Mouse (Mus musculus): ENCODE data around the gene Nme9.

The Nme9 gene

GRCm38 (mm10) chr9:99451161-99451560 is at the start of gene Nme9:
TSS of gene Nme9 (plus strand) at chr9:99451475.
- no peak for DNase-seq (ENCODE audit: low read depth, low spot score)

DNA sequence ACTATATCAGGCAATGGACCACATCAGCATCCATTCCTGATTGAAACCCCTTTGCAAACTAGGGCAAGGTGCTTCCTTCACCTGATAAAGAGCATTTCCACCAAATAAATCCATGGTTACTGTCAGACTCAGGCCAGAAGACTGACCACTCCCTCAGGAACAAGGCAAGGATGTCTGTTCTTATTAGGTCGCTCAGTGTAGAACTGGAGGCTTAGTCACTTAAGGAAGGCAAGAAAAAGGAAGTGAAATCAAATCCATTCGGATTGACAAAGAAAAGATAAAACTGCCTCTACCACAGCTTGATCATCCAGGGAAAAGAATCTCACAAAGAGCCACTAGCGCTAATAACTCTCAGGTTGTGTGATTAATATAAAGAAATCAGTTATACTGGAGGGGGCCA is 42.0 kb upstream of the Nme9 start:
- no peak for DNase-seq (ENCODE audit: low read depth, low spot score)

DNA sequence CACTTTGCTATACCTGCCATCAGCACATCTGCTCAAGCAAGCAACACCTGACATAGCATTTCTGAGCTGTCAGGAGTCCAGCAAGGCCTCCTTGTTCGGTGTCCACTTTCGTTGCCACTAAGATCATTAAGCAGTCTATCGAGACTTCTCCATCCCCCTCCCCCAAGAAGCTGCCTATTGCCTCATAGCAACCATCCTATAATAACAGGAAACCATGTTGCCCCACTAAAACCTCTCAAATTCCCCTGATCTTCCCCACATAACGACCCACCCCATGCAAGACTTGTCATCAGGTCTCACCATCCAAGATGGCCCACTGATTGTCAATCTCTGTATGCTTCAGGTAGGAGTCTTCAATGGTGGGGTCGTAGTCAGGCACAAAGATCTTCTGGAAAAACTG is 40.2 kb upstream of the Nme9 start:
- DNase-seq (ENCODE audit: low read depth, low spot score) = no peak

DNA sequence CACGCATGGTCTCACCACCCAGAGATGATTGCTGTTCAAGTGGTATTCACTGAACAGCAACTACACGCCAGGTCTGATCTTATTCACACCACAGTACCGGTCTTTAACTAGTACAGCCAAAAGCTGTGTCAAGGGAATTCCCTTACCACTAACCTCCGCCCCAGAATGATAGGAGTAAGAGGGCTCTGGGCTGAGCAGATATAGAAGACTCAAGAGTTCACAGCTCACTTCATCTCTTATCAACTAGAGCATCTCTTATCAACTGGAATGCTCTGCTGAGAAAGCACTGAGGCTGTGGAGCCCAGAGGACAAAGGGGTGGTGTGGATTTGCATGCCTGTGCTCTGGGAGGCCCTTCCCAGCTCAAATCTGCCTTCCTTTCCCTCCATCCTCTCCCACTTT is 39.5 kb upstream of the Nme9 start:
- no peak for DNase-seq (ENCODE audit: low read depth, low spot score)

DNA sequence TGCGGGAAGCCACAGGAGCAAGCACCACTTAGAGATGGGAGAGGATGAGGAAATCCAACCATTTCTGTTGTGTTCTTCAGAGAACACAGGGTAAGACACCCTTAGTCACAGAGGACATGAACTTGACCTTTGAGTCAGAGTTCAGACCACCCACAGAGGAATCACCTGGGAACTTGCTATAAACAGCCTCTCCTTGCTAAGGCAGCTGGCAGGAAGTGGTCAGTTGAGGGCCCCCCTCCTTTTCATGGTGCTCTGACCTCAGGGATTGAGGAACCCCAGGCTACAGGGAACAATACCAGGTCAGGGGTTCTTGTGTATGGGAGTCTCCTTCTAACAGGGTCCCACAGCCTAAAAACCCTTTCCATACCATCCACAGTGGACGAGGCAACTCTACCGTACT is 34.5 kb upstream of the Nme9 start:
- no peak for DNase-seq (ENCODE audit: low read depth, low spot score)

DNA sequence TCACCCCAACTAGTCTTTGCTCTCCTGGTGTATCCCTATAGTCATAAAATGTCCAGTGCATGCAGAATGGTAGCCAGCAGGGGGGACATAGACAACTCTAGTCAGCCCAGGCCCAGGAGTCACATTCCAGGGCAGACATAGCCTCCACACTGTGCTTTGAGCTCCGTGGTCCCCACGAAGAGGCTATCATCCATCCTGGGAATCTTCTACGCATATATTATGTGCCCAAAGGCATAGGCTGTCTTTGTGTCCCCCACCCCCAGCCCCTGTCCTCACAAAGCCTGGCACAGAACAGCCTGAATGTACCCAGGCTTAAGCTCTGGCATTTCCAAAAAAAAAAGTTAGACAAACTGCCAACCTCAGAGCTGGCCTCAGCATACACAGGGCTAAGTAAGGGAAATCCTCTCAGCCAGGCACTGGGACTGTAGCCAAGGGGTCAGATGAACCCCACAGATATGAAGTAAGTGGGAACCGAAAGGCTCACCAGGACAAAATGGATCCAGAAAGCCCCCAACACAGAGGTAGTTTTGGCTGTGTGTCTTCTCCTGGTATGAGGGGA is 33.9 kb upstream of the Nme9 start:
- no peak for DNase-seq (ENCODE audit: low read depth, low spot score)

GRCm38 (mm10) chr9:99418377-99418776 is 32.9 kb upstream of the Nme9 start:
- no peak for DNase-seq (ENCODE audit: low read depth, low spot score)

DNA sequence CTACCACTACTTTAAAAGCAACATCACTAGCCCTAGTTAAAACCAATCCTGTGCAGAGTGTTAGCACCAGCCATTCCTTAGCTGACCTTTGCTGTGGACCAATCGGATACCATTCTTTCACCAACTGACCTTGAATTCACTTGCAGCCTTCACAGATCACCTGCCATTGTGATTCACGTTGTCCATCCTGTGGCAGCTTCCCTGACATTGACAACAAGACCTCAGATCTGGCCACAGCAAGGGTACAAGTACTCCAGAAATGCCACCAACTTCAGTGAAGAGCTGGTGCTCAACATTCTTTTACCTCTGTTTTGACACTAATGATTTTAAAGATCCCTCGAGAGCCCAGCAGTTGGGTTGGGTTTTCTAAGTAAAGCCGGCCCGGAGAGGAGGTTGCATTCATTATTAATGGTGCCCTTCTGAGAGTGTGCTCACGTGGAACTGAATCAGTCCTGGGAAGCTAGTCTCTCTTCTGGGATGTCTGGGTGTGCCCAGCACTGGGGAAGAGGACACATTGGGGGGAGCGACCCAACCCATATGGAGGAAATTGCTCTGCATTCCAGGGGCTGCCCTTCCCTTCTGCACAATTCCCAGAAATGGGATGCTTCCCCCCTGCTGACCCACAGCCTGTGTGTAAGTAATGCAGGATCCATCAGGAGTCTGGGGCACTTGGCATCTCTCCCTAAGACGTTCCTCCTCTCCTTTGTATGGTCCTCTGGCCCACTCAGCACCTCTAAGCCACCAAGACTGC is 31.1 kb upstream of the Nme9 start:
- DNase-seq (ENCODE audit: low read depth, low spot score) = no peak

GRCm38 (mm10) chr9:99421914-99422313 is 29.4 kb upstream of the Nme9 start:
- DNase-seq (ENCODE audit: low read depth, low spot score) = no peak

GRCm38 (mm10) chr9:99423692-99424573 is 27.3 kb upstream of the Nme9 start:
- DNase-seq (ENCODE audit: low read depth, low spot score) = no peak

DNA sequence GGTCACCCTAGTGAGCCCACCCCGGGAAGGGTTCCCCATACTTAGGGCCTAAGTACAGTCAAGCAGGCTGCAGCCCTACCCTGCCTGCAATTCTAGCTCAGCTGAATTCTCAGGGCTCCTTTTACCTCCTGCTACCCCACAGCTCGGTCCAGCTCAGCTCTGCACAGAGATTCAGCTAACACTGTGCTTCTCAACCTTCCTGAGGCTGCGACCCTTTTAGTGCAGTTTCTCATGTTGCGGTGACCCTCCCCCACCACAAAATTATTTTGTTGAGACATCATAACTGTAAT is 26.8 kb upstream of the Nme9 start:
- no peak for DNase-seq (ENCODE audit: low read depth, low spot score)

DNA sequence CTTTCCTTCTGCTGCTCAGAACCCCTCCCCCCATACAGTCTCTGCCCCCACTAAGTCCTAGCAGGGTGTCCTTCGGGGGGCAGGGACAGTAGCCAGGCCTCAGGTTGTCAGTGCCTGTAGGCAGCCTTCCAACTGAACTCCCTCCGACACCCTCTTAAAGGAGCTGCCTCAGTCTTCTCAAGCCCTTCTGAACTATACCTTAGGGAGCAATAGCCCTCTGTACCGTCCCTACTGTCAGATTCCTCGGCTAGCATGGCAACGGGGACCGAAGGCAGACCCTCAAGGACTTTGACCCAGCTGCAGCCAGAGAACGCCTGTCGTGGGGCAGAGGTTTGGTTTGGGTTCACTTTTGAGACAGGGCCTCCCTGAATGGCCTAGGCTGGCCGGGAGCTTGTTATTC is 26.0 kb upstream of the Nme9 start:
- no peak for DNase-seq (ENCODE audit: low read depth, low spot score)

DNA sequence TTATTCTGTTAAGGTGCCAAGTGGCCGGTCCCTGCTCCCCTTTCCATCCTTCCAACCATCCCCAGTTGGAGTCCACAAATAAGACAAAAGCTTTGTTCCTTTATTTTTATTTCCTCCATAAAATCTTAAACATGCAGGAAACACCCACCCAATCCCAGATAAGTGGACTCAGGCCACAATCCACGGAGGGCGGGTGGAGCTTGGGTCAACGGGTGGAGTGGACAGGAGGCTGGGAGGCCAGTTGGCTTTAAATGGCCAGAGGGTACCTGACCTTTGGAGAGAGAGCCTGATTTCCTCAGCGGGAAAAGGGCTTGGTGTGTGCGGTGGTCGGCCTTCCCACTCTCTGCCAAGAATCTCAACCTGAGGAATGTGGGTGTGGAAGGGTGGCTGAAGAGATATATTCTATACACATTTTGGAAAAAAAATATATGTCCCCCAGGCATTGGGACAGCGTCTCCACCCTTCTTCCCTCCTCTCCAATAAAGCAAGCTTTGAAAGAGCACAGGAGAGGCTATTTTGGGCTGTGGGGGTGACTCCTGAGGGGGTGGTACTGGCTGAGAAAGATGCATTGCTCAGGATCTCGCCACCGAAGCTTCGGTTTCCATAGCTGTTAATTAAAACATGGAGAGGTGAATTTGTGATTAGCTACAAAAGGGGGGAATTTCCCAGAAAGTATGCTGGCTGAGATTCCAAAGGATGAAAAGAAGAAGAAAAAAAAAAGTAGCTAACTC is 22.5 kb upstream of the Nme9 start:
- DNase-seq (ENCODE audit: low read depth, low spot score) = no peak

DNA sequence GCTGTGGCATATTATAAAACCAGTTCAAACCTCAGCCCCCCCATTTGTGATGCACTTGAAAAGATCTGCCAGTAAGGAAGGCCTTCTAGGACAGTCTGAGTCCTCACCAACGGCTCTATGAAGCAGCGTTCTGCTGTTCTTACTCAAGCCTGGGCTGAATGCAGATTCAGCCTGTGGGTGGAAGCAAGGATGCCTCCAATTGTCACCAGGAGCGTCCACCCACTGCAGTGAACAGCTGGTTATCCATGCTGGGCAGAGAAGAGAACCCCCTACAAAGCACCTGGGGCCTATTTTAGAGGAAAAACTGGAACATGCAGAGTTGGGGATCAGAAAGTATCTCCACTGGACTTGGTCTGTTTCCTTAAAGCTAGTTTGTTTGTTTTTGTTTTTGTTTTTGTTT is 21.4 kb upstream of the Nme9 start:
- DNase-seq (ENCODE audit: low read depth, low spot score) = no peak

DNA sequence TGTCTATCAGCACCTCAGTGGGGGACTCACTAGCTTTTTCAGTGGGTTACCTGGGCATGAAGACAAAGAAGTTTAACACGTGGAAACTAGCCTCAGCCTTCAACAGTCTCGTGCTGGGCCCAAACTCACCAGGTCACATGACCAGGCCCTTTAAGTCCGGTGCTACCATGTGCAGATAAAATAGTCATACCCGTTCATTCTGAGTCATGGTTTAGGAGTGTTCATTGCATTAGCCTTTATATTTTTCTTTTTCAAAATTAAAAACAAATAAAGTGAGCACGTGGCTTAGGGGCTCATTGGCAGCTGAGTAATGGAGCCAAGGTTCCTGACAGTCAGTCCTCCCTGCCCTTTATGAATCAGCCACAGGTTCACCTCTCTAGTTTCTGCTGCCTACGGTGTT is 20.5 kb upstream of the Nme9 start:
- DNase-seq (ENCODE audit: low read depth, low spot score) = no peak

GRCm38 (mm10) chr9:99431346-99431745 is 19.9 kb upstream of the Nme9 start:
- no peak for DNase-seq (ENCODE audit: low read depth, low spot score)

DNA sequence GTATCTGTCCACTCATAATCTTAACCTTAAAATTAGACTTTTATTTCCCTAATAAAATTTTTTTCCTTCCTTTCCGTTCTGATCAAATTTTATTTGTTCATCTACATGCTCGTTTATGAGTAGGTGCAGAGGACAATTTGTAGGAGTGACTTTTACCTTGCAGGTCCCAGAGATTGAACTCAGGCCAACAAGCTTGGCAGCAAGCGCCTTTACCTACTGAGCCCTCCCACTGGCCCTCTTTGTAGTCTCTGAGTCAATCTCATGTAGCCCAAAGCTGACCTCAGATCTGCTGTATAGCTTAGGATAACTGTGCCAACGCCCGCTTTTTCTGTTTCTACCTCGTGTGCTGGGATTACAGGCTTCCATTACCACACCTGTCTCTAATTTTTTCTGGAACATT is 19.3 kb upstream of the Nme9 start:
- no peak for DNase-seq (ENCODE audit: low read depth, low spot score)

GRCm38 (mm10) chr9:99432478-99432877 is 18.8 kb upstream of the Nme9 start:
- DNase-seq (ENCODE audit: low read depth, low spot score) = no peak

DNA sequence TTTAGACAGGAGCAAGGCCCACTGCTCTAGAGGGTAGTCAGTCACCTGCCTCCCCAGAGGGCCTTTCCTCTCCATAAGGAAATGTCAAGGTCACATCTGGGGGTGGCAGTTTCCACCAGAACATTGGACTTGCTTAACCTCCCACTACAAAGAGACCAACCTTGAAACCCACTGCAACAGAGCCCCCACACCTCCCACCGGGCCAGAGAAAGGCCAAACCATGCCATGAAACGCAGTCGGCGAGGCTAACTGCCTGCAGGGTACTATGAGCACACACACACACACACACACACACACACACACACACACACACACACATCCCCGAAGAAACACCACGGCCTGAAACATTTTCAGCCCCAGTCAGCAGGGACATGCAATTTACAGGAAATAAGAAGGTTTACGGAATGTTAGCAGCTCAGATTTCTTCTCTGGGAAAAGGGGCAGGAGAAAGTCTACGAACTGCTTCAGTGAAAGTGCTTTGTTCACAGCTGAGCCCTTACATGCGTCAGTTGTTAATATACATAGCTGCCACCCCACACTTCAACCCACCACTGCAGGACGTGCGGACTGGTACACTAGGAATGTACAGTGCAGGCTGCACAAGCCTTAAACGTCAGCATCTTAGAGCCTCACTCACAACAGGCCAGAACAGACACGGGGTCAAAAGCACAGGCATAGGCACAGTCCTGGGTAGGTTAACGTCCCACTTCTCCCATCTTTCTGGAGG is 16.2 kb upstream of the Nme9 start:
- DNase-seq (ENCODE audit: low read depth, low spot score) = no peak

DNA sequence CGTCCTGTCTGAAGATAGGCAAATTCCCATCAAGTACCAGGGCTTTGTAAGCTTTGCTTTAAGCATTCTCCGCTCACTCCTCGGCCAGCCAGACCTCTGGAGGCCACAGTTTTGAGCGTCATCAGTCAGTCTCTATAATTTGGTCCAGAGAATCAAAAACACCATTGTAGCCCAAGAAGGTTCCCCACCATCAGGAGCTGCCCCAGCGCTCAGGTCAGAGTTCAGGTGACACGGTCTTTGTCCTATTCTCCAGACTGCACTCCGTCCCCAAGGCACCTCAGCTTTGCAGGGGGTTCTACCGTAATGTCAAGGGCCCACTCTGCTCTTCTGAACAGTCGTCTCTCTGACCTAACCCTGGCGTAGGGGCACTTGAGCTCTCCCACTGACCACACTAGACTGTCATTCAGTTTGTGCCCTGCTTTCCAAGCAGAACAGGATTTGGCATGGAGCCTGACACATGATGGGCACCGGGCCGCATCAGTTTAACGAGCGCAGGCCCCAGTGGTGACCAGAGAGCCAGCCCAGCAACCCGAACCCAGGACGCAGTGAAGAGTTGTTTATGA is 15.6 kb upstream of the Nme9 start:
- DNase-seq (ENCODE audit: low read depth, low spot score) = no peak
